Mouse (Mus musculus) heart, postnatal 0 days (tissue): ENCODE results near the gene 1700001O22Rik.

Source experiments
- CTCF ChIP-seq: IDR thresholded peaks from 2 replicates; pipeline ENCODE4 v1.5.1; 2016; ENCODE audit warnings: antibody characterized with exemption, control low read depth, low read depth
- EP300 ChIP-seq: IDR thresholded peaks from 2 replicates; pipeline ENCODE4 v1.6.1; 2016; ENCODE audit warnings: antibody characterized with exemption, low read depth

DNA sequence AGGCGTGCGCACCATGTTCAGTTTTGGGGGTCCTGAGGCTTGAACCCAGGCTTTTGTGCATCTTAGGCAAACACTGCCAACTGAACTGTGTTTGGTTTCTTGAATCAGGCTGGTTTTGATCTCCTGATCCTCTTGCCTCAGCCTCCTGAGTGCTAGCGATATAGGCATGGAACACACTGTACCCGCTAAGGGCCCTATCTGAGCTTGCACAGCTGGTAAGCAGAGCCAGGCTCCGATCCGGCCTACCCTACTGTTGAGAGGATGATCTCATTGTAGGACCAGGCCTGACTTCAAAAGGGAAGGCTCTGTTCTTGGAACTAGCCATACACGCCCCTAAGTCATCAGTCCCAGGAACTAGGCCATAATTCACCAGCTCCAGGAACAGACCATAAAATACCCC lies 7.1 kb upstream of the 1700001O22Rik start:
- TF ChIP-seq CTCF = no peak
- no peak for TF ChIP-seq EP300
